Mouse (Mus musculus) forebrain, embryonic 16.5 days (tissue): Measurements from ENCODE around the gene Inava. TPM values are rescaled to one million over a fixed set of nuclear protein-coding genes. Genes with fewer than 3 reads are reported as not detected.
A peak's percentile ranks its signal among the peaks of the same experiment; 100 is the strongest.

Source experiments
- ATAC-seq: fragments of 200-750 bp; cut with Nextera tagmentation; 2 replicates; pipeline ENCODE4 v1.8.0; 2017; ENCODE audit warnings: mild to moderate bottlenecking, moderate library complexity
- H3K27ac ChIP-seq: fragments of 300-500 bp; sonication (generic); 2 replicates; pipeline ENCODE4 v1.5.1; 2014; ENCODE audit warnings: low read length, control low read depth
- H3K27me3 ChIP-seq: fragments of 300-500 bp; sonication (generic); replicated peaks from 2 replicates; pipeline ENCODE4 v1.6.1; 2014; ENCODE audit warnings: low read length; ENCODE audit not compliant: control insufficient read depth, insufficient read depth
- H3K36me3 ChIP-seq: fragments of 300-500 bp; sonication (generic); 2 replicates; pipeline ENCODE4 v1.6.1; 2014; ENCODE audit not compliant: control insufficient read depth, insufficient read depth
- H3K4me1 ChIP-seq: fragments of 300-500 bp; sonication (generic); replicated peaks from 2 replicates; pipeline ENCODE4 v1.6.1; 2014; ENCODE audit warnings: low read length; ENCODE audit not compliant: control insufficient read depth, insufficient read depth
- H3K4me2 ChIP-seq: fragments of 300-500 bp; sonication (generic); 2 replicates; pipeline ENCODE4 v1.6.1; 2014; ENCODE audit warnings: mild to moderate bottlenecking, low read length, control low read depth
- H3K4me3 ChIP-seq: fragments of 300-500 bp; sonication (generic); replicated peaks from 2 replicates; pipeline ENCODE4 v1.5.1; 2014; ENCODE audit warnings: mild to moderate bottlenecking, low read length, control low read depth
- H3K9ac ChIP-seq: fragments of 300-500 bp; sonication (generic); replicated peaks from 2 replicates; pipeline ENCODE4 v1.6.1; 2014; ENCODE audit warnings: low read depth, low read length, control low read depth
- H3K9me3 ChIP-seq: fragments of 300-500 bp; sonication (generic); 2 replicates; pipeline ENCODE4 v1.6.1; 2016; ENCODE audit warnings: low read length; ENCODE audit not compliant: control insufficient read depth
- WGBS: fragments of 180-500 bp; shearing (Covaris S2); extraction: QIAGEN DNeasy Blood & Tissue Kit; methylation state at CpG from one replicate; pipeline ENCODE4 v1.1.7; 2014; 5-methylcytosine and 5-hydroxymethylcytosine counted together
- polyA plus RNA-seq: library from polyadenylated mRNA; unstranded; fragments of >200 nt; fragmentation: Nextera tagmentation; extraction: Ambion mirVana; gene quantifications from 2 replicates; pipeline ENCODE4 v1.2.1, GENCODE M21; 2015

The Inava gene
- polyA plus RNA-seq, 1 experiment from 2014 or later = 5.2 TPM

DNA sequence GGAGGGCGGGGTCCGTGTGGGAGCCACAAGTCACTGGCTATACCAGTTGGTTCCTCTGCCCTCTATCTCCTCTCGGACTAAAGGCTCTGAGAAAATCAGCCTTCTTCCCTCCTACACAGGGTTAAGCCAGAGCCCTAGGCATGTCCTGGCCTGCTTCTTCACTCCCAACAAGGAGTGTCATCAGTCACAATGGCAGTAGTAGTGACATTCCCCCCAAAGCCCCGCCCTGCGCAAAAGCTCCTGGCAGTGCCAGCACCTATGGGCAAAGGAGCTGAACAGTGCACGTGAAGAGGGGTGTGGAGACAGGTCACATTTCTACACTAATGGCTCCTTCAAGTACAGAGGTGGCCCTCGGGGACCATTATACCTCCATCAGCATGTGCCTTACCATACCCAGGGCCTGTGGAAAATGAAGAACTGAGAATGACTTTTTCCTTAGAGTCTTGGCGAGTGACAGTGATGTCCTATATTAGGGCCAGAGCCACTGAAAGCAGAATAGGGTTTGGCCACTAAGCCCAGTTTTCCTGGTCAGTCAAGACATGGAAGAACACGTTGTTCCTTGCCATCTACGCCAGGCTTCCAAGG lies 10.2 kb downstream of the Inava start:
- peaks cover 7% of the 10 kb centered on the region for H3K4me1 ChIP-seq
- no peak overlapping the region for H3K4me3 ChIP-seq
- WGBS = 93% methylated on average over 10 of the region's 10 CpGs
- H3K27me3 ChIP-seq = no peaks in the 10 kb centered on the region
- no peak overlapping the region for H3K4me2 ChIP-seq
- H3K9me3 ChIP-seq = no peaks in the 10 kb centered on the region
- ATAC-seq = no peak
- H3K36me3 ChIP-seq = no peaks in the 10 kb centered on the region; the same call in none of the 2 replicates
- H3K9ac ChIP-seq = no peak overlapping the region
- H3K27ac ChIP-seq = no peak overlapping the region

DNA sequence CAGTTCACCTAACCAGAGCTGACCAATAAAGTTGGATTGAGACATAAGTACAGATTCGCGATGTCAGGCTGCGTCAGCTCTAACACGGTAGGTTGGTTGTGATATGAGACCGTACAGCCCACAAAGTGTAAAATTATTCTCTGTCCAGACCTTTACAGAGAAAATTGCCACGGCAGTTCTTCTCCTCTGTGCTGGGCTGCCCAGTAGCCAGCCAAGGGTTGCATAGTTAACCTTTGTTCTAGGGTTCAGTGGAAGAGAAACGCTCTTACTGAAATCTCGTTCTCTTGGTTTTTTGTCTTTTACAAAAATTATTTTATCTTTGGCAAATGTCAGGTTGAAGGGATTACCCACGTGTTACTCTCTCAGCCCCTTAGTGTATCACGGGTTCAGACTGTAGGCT lies 11.7 kb downstream of the Inava start:
- Histone ChIP-seq H3K4me1 (no peaks in the 10 kb centered on the region), H3K36me3 (no peaks in the 10 kb centered on the region; the same call in none of the 2 replicates)

DNA sequence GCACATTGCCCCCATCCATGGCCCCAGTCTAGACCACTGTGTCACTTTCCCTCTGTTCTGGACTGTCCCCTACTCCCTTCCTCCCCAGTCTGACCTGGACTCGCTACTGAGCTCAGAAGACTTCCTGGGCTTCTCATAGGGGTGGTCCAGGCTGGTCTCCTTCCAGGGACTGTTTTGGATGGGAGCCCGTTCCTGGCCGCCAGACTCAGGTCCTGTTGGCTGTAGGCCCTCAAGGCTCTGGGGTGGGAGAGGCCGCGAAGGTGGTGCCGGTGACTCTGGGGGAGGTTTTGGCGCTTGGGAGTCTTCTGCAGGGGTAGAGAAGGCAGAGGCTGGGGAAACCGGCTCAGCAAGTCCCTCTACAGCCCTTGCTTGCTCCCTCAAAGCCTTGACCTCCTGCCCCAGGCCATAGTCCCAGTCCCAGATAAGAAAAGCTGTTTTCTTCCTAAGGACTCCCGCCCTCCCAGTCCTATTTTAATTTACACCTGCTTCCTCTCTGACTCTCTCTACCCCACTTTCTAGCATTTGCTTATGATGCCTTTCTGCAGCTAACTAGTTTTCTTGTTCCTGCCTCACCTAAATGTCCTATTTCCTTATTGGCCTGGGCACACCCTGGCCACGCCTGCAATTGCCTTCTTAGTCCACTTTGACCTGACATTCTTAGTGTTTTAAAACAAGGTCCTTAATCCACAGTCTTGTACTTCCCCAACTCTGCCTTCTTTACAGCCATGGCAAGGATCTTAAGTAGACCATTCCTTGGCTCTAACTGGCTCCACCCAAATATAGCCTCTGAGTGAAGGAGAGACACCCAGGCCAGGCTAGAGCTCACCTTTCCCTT lies 13.8 kb downstream of the Inava start:
- Histone ChIP-seq H3K27ac (no peak overlapping the region), H3K4me3 (no peak overlapping the region), H3K36me3 (no peaks in the 10 kb centered on the region; the same call in none of the 2 replicates), H3K4me2 (no peak overlapping the region), H3K9ac (no peak overlapping the region), H3K9me3 (no peaks in the 10 kb centered on the region), H3K27me3 (no peaks in the 10 kb centered on the region), H3K4me1 (no peaks in the 10 kb centered on the region)
- WGBS = 79% methylated on average over 10 of the region's 10 CpGs
- no peak for ATAC-seq

More for the DNA sequence above, 11.7 kb downstream of the Inava start:
- Histone ChIP-seq H3K27me3 (no peaks in the 10 kb centered on the region), H3K9me3 (no peaks in the 10 kb centered on the region), H3K27ac (no peak overlapping the region), H3K9ac (no peak overlapping the region), H3K4me2 (no peak overlapping the region), H3K4me3 (no peak overlapping the region)
- no peak for ATAC-seq
- WGBS = 92% methylated on average over 10 of the region's 10 CpGs

DNA sequence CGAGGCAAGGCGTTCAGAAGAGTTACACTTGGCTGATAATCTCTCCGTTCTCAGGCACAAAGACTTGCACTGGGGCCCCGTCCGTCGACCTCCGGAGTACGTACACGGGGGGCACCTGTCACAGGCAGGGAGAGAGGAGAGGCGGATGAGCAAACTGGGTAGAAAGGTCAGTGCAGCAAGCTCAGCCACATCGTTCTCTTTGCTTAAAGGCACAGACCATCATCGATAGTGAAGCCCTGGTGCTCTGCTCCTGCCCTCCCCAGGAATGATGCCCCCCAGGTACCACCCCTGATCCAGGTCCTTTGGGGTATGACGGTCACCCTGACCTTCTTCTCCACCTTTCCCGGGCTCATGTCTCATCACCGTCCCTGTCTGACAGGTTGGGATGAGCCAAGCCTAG lies 19.8 kb downstream of the Inava start:
- Histone ChIP-seq H3K27me3 (no peaks in the 10 kb centered on the region), H3K27ac (no peak overlapping the region), H3K4me1 (no peaks in the 10 kb centered on the region), H3K36me3 (no peaks in the 10 kb centered on the region; the same call in 1 of the 2 replicates), H3K4me2 (no peak overlapping the region), H3K9ac (no peak overlapping the region), H3K4me3 (no peak overlapping the region), H3K9me3 (no peaks in the 10 kb centered on the region)
- WGBS = 81% methylated on average over 15 of the region's 15 CpGs
- no peak for ATAC-seq

DNA sequence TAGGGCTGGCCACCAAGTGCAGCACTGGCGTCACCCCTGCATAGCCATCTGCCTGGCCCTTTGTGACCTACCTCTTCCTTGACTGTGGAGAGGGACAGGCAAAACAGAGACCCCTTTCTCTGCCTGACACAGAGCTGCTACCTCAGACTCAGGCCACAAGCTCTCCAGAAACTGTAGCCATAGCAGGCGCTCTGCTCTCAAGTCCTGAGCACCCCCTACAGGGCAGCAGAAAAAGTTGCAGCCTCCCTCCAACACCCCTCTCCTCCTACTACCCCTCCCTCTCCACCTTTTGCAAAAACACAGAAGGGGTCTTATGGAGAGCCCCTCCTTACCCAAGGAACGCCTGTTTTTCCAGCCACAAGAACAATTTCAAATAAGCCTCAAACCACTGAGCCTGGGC lies 21.3 kb downstream of the Inava start, which contains the start of gene Mroh3:
Gene Mroh3, minus strand, starts transcription at position 26 of the 400 bp plus-strand sequence.
- H3K4me3 ChIP-seq = no peak within 1 kb of the TSS
- H3K4me2 ChIP-seq = no peak within 1 kb of the TSS
- H3K9me3 ChIP-seq = no peaks in the 10 kb centered on the region
- ATAC-seq = peak; percentile 64
- H3K27me3 ChIP-seq = no peaks in the 10 kb centered on the region
- H3K9ac ChIP-seq = no peak within 1 kb of the TSS
- no peak within 1 kb of the TSS for H3K27ac ChIP-seq
- no peaks in the 10 kb centered on the region for H3K4me1 ChIP-seq
- WGBS = 42% methylated on average over 3 of the region's 3 CpGs
- no peaks in the 10 kb centered on the region; the same call in 1 of the 2 replicates for H3K36me3 ChIP-seq

DNA sequence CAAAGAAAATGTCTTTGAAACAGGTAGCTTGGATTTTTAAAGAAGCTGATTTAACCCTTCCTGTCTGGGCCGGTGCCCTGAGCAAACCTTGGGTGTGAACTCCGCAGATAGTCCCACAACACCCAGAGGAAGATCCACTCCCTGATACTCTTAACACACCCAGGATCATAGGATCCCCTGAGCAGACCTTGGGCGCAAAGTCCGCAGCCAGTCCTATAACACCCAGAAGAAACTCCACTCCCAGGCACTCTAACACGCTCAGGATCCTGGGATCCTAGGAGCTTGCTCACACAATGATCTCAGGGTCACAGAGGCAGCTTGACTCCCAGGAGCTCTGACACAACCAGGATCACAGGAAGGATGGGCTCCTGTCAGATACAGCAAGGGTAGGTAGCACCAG lies 44.0 kb downstream of the Inava start:
- Histone ChIP-seq H3K9me3 (no peaks in the 10 kb centered on the region), H3K36me3 (no peaks in the 10 kb centered on the region), H3K9ac (no peak overlapping the region), H3K27me3 (no peaks in the 10 kb centered on the region), H3K27ac (no peak overlapping the region), H3K4me1 (no peaks in the 10 kb centered on the region), H3K4me2 (no peak overlapping the region), H3K4me3 (no peak overlapping the region)
- WGBS = 91% methylated on average over 5 of the region's 5 CpGs
- no peak for ATAC-seq

DNA sequence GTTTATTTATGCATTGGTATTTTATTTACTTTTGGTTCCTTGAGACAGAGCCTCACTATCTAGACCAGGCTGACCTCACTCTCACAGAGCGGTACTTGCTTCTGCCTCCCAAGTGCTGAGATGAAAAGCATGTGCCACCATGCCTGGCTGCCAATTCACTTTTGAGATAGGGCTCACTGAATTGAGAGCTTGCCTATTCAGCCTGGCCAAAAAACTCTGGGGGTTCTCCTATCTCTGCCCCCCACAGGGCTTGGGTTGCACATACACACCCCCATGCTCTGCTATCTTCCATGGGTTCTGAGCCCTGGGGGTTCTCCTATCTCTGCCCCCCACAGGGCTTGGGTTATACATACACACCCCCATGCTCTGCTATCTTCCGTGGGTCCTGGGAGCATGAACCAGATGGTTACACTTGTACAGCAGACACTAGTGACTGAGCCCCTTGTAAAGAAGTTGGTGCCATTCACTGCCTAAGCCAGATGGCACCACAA lies 54.5 kb downstream of the Inava start:
- Histone ChIP-seq H3K4me1 (no peaks in the 10 kb centered on the region; the same call in 1 of the 2 replicates), H3K4me2 (no peak overlapping the region), H3K9ac (no peak overlapping the region), H3K9me3 (no peaks in the 10 kb centered on the region), H3K4me3 (no peak overlapping the region), H3K27me3 (no peaks in the 10 kb centered on the region), H3K27ac (no peak overlapping the region; the same call in 1 of the 2 replicates), H3K36me3 (peaks cover 14% of the 10 kb centered on the region)
- ATAC-seq = peak; percentile 18; the same call in 1 of the 2 replicates
- 50% methylated on average over 2 of the region's 2 CpGs for WGBS

DNA sequence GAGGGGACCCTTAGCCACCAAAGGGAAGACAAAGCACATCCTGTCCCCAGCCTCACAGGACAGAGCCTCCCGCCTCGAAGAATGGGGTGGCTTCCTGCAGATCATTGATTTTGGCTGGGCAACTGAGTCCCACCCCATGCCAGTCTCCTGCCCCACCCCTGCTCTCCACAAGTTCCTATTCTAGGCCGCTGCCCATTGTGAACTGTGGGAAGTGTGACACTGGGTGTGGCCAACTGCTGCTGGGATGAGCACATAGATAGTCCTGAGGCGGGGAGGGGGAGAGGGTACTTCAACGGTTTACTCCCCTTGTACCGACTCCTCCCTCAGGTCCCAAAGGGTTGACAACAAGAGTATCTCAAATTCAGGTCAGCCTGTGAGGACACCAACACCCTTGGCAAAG lies 55.3 kb downstream of the Inava start:
- WGBS = 76% methylated on average over 6 of the region's 6 CpGs

DNA sequence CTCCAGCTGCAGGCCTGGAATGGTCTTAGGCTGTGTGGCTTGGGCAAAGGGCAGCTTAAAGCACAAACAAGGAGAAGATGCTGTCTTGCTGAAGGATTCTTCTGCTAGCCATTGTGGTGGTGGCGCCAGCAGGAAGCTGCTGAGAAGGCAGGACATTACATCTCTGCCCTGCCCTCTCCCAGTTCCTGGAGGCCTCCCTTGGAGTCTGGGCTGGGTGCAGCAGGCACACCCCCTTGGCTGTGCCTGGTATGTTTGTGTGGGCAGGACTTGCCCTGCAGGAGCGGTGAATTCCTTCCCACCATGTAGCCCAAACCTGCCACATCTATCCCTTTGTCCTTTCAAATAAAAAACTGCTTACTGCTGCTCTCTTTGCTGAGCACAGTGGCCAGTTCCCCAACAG lies 57.0 kb downstream of the Inava start:
- Histone ChIP-seq H3K4me2 (no peak overlapping the region), H3K9me3 (no peaks in the 10 kb centered on the region), H3K4me3 (no peak overlapping the region), H3K27me3 (no peaks in the 10 kb centered on the region), H3K27ac (no peak overlapping the region), H3K36me3 (peaks cover 27% of the 10 kb centered on the region), H3K9ac (no peak overlapping the region), H3K4me1 (peaks cover 9% of the 10 kb centered on the region)
- WGBS = 92% methylated on average over 2 of the region's 2 CpGs
- no peak for ATAC-seq

More for the DNA sequence above, 55.3 kb downstream of the Inava start:
- Histone ChIP-seq H3K4me3 (no peak overlapping the region), H3K4me1 (peaks cover 7% of the 10 kb centered on the region), H3K27ac (no peak overlapping the region; the same call in 1 of the 2 replicates), H3K27me3 (no peaks in the 10 kb centered on the region), H3K36me3 (peaks cover 14% of the 10 kb centered on the region), H3K4me2 (no peak overlapping the region), H3K9ac (no peak overlapping the region), H3K9me3 (no peaks in the 10 kb centered on the region)
- no peak for ATAC-seq
